Mouse (Mus musculus) brown adipose tissue, adult 24 weeks (tissue): ENCODE results near the gene Gm10801. TPM values are rescaled to one million over a fixed set of nuclear protein-coding genes. Genes with fewer than 3 reads are reported as not detected.
"Not testable (repeated sequence)": the region's sequence is repeated elsewhere in the genome, so short reads cannot be mapped to it uniquely, and the experiment has no call there.

Source experiments
- H3K27ac ChIP-seq: fragments of 200-500 bp; replicated peaks from 2 replicates; pipeline ENCODE4 v1.5.1; 2012; ENCODE audit warnings: low read depth, mild to moderate bottlenecking, low read length
- H3K4me1 ChIP-seq: fragments of 200-500 bp; 2 replicates; pipeline ENCODE4 v1.6.1; 2012; ENCODE audit warnings: low read length, mixed read lengths; ENCODE audit not compliant: control insufficient read depth, insufficient read depth, insufficient read length
- H3K4me3 ChIP-seq: fragments of 200-500 bp; 2 replicates; pipeline ENCODE4 v1.5.1; 2012; ENCODE audit warnings: low read depth, mild to moderate bottlenecking, low read length, moderate library complexity; ENCODE audit not compliant: insufficient read depth
- polyA plus RNA-seq: library from polyadenylated mRNA; stranded (reverse); fragments of >200 nt; gene quantifications from 2 replicates; pipeline ENCODE4 v1.2.4, GENCODE M21; 2012; ENCODE audit not compliant: missing spikeins, insufficient read depth, insufficient read length

Gene Gm10801
- polyA plus RNA-seq: 7.8 and 10.1 TPM in 2 replicates

- not testable (repeated sequence) for H3K27ac ChIP-seq, H3K4me1 ChIP-seq, H3K4me3 ChIP-seq
Measured at GRCm38 (mm10) chr2:98661937-98662336, at the start of gene Gm10801. Gm10801 (plus strand) TSS chr2:98662237.

GRCm38 (mm10) chr2:98667201-98667600 lies 5.2 kb downstream of the Gm10801 start, which contains the start of gene Gm10800:
Gm10800 (minus strand) TSS chr2:98667301.
- not testable (repeated sequence) for H3K27ac ChIP-seq, H3K4me1 ChIP-seq, H3K4me3 ChIP-seq

- Histone ChIP-seq H3K4me1 (no peaks in the 10 kb centered on the region), H3K27ac (no peak overlapping the region), H3K4me3 (no peak overlapping the region)
Measured at GRCm38 (mm10) chr2:98697533-98697932, 35.5 kb downstream of the Gm10801 start.

Other genes starting within 250 kb of the Gm10801 start
- 34.0 and 73.7 TPM in 2 replicates for gene Gm10800, start 5.1 kb downstream of the Gm10801 start, polyA plus RNA-seq